Mouse (Mus musculus): ENCODE measurements around the gene Mprip.

Gene Mprip

GRCm38 (mm10) chr11:59746614-59747013, 85.5 kb downstream of the Mprip start:
- in situ Hi-C loops (cut with MboI; ENCODE audit: unreplicated experiment in 2 of 2) = loop anchor here (5.0 to 25.0 kb wide), 4 partner anchors 124 to 442 kb away; partner anchors contain the start of genes Wnt9a (in 2 of the 2) and Zkscan17 (in 1 of the 2)

GRCm38 (mm10) chr11:59749050-59749449, 87.9 kb downstream of the Mprip start:
- in situ Hi-C loops (cut with MboI; ENCODE audit: unreplicated experiment in 2 of 2) = loop anchor here (5.0 to 25.0 kb wide), 4 partner anchors 127 to 444 kb away; partner anchors contain the start of genes Wnt9a (in 2 of the 2) and Zkscan17 (in 1 of the 2)

GRCm38 (mm10) chr11:59754504-59754903, 93.4 kb downstream of the Mprip start:
- in situ Hi-C loops (cut with MboI; ENCODE audit: unreplicated experiment in 2 of 2) = no loop called here

GRCm38 (mm10) chr11:59756351-59756750, 95.2 kb downstream of the Mprip start:
- in situ Hi-C loops (cut with MboI; ENCODE audit: unreplicated experiment in 2 of 2) = no loop called here

GRCm38 (mm10) chr11:59758191-59758985, 97.3 kb downstream of the Mprip start:
- in situ Hi-C loops (cut with MboI; ENCODE audit: unreplicated experiment in 2 of 2) = no loop called here

GRCm38 (mm10) chr11:59759178-59759577, 98.1 kb downstream of the Mprip start:
- in situ Hi-C loops (cut with MboI; ENCODE audit: unreplicated experiment in 2 of 2) = no loop called here

GRCm38 (mm10) chr11:59759626-59760025, 98.5 kb downstream of the Mprip start:
- in situ Hi-C loops (cut with MboI; ENCODE audit: unreplicated experiment in 2 of 2) = no loop called here

GRCm38 (mm10) chr11:59760796-59761195, 99.7 kb downstream of the Mprip start:
- in situ Hi-C loops (cut with MboI; ENCODE audit: unreplicated experiment in 2 of 2) = no loop called here

GRCm38 (mm10) chr11:59769307-59769706, 108.2 kb downstream of the Mprip start:
- in situ Hi-C loops (cut with MboI; ENCODE audit: unreplicated experiment in 2 of 2) = no loop called here

- in situ Hi-C loops (cut with MboI; ENCODE audit: unreplicated experiment in 2 of 2) = no loop called here
Observed at GRCm38 (mm10) chr11:59769738-59770137, 108.6 kb downstream of the Mprip start.

GRCm38 (mm10) chr11:59770753-59771152, 109.6 kb downstream of the Mprip start:
- in situ Hi-C loops (cut with MboI; ENCODE audit: unreplicated experiment in 2 of 2) = no loop called here

- in situ Hi-C loops (cut with MboI; ENCODE audit: unreplicated experiment in 2 of 2) = no loop called here
Observed at GRCm38 (mm10) chr11:59772291-59772690, 111.2 kb downstream of the Mprip start.

- in situ Hi-C loops (cut with MboI; ENCODE audit: unreplicated experiment in 2 of 2) = no loop called here
Observed at GRCm38 (mm10) chr11:59772902-59773301, 111.8 kb downstream of the Mprip start.

GRCm38 (mm10) chr11:59774522-59774921, 113.4 kb downstream of the Mprip start:
- in situ Hi-C loops (cut with MboI; ENCODE audit: unreplicated experiment in 2 of 2) = no loop called here

- in situ Hi-C loops (cut with MboI; ENCODE audit: unreplicated experiment in 2 of 2) = no loop called here
Observed at GRCm38 (mm10) chr11:59775435-59776148, 114.5 kb downstream of the Mprip start.

GRCm38 (mm10) chr11:59777259-59777658, 116.2 kb downstream of the Mprip start:
- in situ Hi-C loops (cut with MboI; ENCODE audit: unreplicated experiment in 2 of 2) = no loop called here

GRCm38 (mm10) chr11:59778181-59778873, 117.2 kb downstream of the Mprip start:
- in situ Hi-C loops (cut with MboI; ENCODE audit: unreplicated experiment in 2 of 2) = no loop called here

- in situ Hi-C loops (cut with MboI; ENCODE audit: unreplicated experiment in 2 of 2) = no loop called here
Observed at GRCm38 (mm10) chr11:59778874-59779223, 117.7 kb downstream of the Mprip start.

GRCm38 (mm10) chr11:59779406-59779805, 118.3 kb downstream of the Mprip start:
- in situ Hi-C loops (cut with MboI; ENCODE audit: unreplicated experiment in 2 of 2) = no loop called here

GRCm38 (mm10) chr11:59780241-59780640, 119.1 kb downstream of the Mprip start:
- in situ Hi-C loops (cut with MboI; ENCODE audit: unreplicated experiment in 2 of 2) = no loop called here

GRCm38 (mm10) chr11:59782091-59782590, 121.0 kb downstream of the Mprip start:
- in situ Hi-C loops (cut with MboI; ENCODE audit: unreplicated experiment in 2 of 2) = no loop called here
